Mouse (Mus musculus) forebrain, embryonic 10.5 days (tissue): ENCODE measurements around the gene Gpr37. TPM values are rescaled to one million over a fixed set of nuclear protein-coding genes. Genes with fewer than 3 reads are reported as not detected.

ENCODE experiments used
- DNase-seq: peaks from one replicate; pipeline ENCODE4 v3.0.0-alpha.2; 2017; ENCODE audit warnings: low spot score; ENCODE audit errors: extremely low spot score
- H3K27ac ChIP-seq: fragments of 300-500 bp; sonication (generic); 2 replicates; pipeline ENCODE4 v1.5.1; 2016; ENCODE audit warnings: mild to moderate bottlenecking
- H3K27me3 ChIP-seq: fragments of 300-500 bp; sonication (generic); 2 replicates; pipeline ENCODE4 v1.6.1; 2016; ENCODE audit warnings: mild to moderate bottlenecking; ENCODE audit not compliant: poor library complexity, severe bottlenecking
- H3K36me3 ChIP-seq: fragments of 300-500 bp; sonication (generic); replicated peaks from 2 replicates; pipeline ENCODE4 v1.6.1; 2016; ENCODE audit warnings: mild to moderate bottlenecking, moderate library complexity
- H3K4me1 ChIP-seq: fragments of 300-500 bp; sonication (generic); 2 replicates; pipeline ENCODE4 v1.6.1; 2016
- H3K4me3 ChIP-seq: fragments of 300-500 bp; sonication (generic); 2 replicates; pipeline ENCODE4 v1.5.1; 2016; ENCODE audit warnings: mild to moderate bottlenecking, moderate library complexity
- H3K9me3 ChIP-seq: fragments of 300-500 bp; sonication (generic); 2 replicates; pipeline ENCODE4 v1.6.1; 2016; ENCODE audit warnings: mild to moderate bottlenecking, moderate library complexity
- WGBS: fragments of 180-500 bp; shearing (Covaris S2); methylation state at CpG from one replicate; pipeline ENCODE4 v1.1.7; 2016; 5-methylcytosine and 5-hydroxymethylcytosine counted together
- polyA plus RNA-seq: library from polyadenylated mRNA; unstranded; fragments of >200 nt; fragmentation: Nextera tagmentation; extraction: Ambion mirVana; gene quantifications from 2 replicates; pipeline ENCODE4 v1.2.1, GENCODE M21; 2016

The Gpr37 gene
- polyA plus RNA-seq, result 0.39 and 0.47 TPM in 2 replicates

DNA sequence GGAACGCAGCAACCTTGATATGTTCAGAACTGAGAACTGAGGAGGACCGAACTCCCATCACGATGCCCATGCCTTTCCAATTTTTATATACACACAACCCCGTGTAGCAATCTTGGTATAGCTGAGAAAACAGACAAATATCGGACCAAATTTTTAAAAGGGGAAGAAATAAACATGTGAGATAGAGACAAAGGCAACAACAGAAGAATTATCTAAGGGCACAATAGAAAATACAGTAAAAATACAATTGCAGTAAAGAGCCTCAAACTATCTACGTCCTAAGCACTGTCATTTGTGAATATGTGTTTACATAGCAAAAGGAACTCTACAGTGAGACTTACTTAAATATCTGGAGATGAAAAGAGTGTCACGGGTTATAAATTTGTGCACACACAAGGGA is at the start of gene Gpr37:
Gene Gpr37, minus strand, starts transcription at position 101 of the 400 bp plus-strand sequence.
- peak within 1 kb of the TSS; percentile 71 for H3K4me3 ChIP-seq
- H3K27me3 ChIP-seq, result peaks cover 31% of the 10 kb centered on the region
- H3K36me3 ChIP-seq, result no peaks in the 10 kb centered on the region
- 39% methylated on average over 7 of the region's 7 CpGs for WGBS
- no peak for DNase-seq
- H3K27ac ChIP-seq, result peak within 1 kb of the TSS; percentile 84
- peaks cover 23% of the 10 kb centered on the region for H3K4me1 ChIP-seq
- H3K9me3 ChIP-seq, result no peaks in the 10 kb centered on the region

DNA sequence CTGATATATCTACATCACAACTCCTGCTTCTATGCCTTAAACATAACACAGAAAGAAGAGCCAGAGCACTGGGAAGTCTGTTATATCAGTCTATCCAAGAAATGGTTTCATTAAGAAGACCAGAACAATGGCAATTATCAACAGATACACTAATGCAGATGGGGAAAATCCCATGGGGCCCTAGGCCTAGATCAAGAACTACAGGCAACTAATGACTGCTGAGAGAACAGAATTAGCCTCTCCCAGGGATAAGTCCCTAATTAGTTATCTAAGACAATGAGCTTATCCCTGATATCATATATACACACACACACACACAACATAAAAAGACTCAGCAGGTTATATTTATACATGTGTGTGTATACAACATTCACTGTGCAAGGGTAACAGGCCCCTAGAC is 46.0 kb upstream of the Gpr37 start:
- Histone ChIP-seq H3K36me3 (peaks cover 4% of the 10 kb centered on the region; the same call in 1 of the 2 replicates), H3K9me3 (no peaks in the 10 kb centered on the region), H3K4me1 (no peaks in the 10 kb centered on the region), H3K27me3 (no peaks in the 10 kb centered on the region), H3K4me3 (no peak overlapping the region), H3K27ac (no peak overlapping the region)
- DNase-seq, result no peak

DNA sequence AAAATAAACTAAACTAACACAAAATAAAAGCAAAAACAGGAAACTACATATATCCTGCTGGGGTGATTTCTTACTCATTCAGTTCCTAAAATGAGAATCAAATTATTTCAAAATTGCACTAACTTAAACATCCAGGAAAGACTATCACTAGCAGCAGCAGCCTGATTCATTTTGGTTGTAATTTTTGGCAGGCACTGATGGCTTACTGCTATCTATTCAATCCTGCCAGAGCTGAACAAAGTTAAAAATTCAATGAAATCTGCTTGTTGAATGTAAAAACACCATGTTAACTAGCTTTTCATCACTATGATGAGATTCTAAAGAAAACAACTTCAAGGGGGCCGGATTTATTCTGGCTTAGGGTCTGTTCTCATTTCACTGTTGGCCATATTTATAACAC is 36.0 kb upstream of the Gpr37 start:
- H3K27me3 ChIP-seq, result no peaks in the 10 kb centered on the region
- no peaks in the 10 kb centered on the region for H3K4me1 ChIP-seq
- WGBS, result 84% methylated on average over 1 of the region's 1 CpGs
- H3K4me3 ChIP-seq, result no peak overlapping the region
- no peak for DNase-seq
- no peaks in the 10 kb centered on the region for H3K9me3 ChIP-seq
- H3K27ac ChIP-seq, result no peak overlapping the region
- H3K36me3 ChIP-seq, result no peaks in the 10 kb centered on the region

DNA sequence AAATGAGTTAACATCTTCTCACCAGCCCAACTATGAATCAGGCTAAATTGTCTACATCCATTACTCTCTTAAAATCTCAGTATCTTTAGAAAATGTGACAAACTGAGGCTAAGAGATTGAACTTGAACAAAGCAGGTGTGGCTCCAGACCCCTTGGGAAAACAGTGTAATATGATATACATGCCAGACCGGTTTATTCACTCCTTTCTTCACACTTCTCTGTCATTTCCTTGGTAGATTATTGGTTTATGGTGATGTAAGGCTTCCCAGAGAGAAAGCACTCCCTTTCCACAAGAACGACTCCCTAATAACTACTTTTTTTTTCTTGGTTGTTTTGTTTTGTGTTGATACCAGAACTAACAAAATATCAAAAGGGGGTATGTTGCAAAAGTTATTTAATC is 20.1 kb upstream of the Gpr37 start:
- Histone ChIP-seq H3K4me1 (0 out of 2 replicates have a peak, but pooled peaks cover 2% of the 10 kb centered on the region), H3K36me3 (no peaks in the 10 kb centered on the region), H3K27ac (no peak overlapping the region), H3K9me3 (no peaks in the 10 kb centered on the region), H3K27me3 (no peaks in the 10 kb centered on the region), H3K4me3 (no peak overlapping the region)
- 52% methylated on average over 2 of the region's 2 CpGs for WGBS
- DNase-seq, result no peak

DNA sequence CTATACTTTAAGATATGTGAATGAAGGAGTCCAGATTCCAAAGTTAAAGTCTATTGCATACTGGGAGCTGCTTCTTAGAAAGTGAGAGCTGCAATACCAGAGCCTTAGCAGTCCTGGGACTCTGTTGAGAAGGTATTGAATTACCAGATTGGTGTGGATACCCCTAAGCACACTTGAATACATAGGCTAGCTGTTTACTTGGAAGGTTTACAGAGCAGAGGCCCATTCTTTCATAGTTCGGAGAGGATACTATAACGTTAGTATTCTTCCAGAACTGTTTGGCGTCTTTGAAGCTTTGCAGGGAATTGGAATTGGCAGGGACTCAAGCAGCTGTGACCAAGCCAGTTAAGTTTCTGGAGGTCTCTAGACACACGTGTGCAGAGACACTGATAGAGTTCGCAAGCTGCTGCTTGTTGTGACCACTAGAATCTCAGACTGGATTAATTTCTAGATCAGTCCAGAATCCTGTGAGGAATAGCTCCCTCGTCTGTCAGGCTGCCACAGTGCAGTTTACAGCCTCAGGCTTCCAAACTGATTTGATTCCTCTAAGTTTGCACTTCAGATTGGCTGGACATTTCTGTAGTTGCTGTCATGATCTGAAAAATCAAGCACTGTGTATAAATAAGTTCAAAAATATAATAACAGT is 18.8 kb upstream of the Gpr37 start:
- Histone ChIP-seq H3K9me3 (no peaks in the 10 kb centered on the region), H3K27me3 (no peaks in the 10 kb centered on the region), H3K27ac (no peak overlapping the region), H3K4me3 (no peak overlapping the region), H3K4me1 (0 out of 2 replicates have a peak, but pooled peaks cover 2% of the 10 kb centered on the region), H3K36me3 (no peaks in the 10 kb centered on the region)
- DNase-seq, result no peak
- WGBS, result 59% methylated on average over 6 of the region's 6 CpGs

DNA sequence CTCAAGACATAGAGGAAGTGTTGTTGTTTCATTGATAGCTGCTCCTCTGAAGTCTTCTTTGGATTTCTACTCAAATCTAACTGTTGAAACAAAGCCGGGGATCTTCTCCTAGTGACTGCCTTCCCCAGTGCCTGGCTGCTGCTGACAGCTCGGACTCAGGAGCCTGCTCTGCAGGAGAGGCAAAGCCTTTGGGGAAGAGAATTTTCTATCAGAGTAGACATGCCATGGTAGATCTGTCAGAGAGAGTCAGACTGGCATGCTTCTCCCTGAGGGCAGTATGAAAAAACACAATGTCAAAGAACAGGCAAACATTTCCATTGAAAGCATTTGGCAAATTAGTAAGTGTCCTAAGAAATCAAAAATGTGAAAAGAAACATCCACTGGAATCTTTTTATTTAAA is 9.4 kb upstream of the Gpr37 start:
- DNase-seq, result no peak
- H3K36me3 ChIP-seq, result no peaks in the 10 kb centered on the region
- H3K4me1 ChIP-seq, result no peaks in the 10 kb centered on the region
- no peak overlapping the region for H3K27ac ChIP-seq
- H3K9me3 ChIP-seq, result no peaks in the 10 kb centered on the region
- no peak overlapping the region for H3K4me3 ChIP-seq
- WGBS, result 38% methylated on average over 2 of the region's 2 CpGs
- H3K27me3 ChIP-seq, result no peaks in the 10 kb centered on the region

DNA sequence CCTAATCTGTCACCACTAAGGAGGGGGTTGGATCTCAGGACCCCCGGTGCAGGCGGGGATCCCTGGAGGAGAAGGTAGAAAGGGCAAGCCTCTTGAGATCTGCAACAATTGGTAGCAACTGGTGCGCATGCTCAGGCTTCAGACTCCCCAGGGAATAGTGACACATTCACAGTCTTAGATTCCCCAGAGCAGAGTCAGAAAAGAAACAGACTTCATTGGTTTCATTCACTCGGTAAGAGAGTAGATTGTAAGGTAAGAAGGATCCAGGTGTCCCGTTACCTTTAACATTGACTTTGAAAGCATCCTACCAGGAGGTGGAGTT is 284 bp downstream of the Gpr37 start:
- peak overlapping the region; percentile 71 for H3K4me3 ChIP-seq
- H3K9me3 ChIP-seq, result no peaks in the 10 kb centered on the region
- WGBS, result 4% methylated on average over 5 of the region's 5 CpGs
- peaks cover 23% of the 10 kb centered on the region for H3K4me1 ChIP-seq
- H3K27ac ChIP-seq, result peak overlapping the region; percentile 84
- peak; percentile 60 for DNase-seq
- H3K36me3 ChIP-seq, result no peaks in the 10 kb centered on the region
- peaks cover 31% of the 10 kb centered on the region for H3K27me3 ChIP-seq

DNA sequence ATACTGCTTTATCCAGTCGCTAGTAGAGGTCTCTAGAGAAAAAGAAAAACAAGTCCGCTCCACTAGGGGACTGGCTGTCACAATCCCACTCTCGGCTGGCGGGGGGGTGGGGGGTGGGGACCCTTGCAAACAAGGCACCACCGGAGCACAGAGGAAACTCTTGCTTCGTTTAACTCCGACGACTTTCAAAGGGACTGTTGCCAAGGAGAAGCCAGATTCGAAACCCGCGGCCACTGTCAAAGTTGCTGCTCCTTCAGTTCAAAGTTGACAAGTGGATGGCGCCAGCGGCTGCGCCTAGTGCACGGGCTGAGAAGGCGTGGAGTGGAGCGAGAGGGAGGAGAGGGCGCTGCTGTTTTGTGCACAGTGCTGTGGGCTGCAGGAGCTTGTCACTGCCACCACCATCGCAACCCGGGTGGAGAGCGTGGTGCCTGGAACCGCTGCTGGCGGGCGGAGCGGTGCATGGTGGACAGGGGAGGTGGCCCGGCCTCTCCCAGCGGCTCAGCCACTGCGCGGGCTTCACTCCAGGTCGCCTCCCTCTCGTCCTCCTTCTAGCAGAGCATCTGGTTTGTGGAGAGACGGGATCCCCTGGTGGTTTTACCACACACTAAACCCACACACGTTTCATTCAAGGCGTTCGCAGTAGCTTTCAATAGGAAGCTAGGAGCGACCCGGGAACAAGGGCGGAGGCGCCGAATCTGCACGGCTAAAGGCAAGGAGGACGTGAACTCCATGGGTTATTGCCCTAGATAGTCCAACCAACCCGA is 827 bp downstream of the Gpr37 start:
- H3K27me3 ChIP-seq, result peaks cover 31% of the 10 kb centered on the region
- WGBS, result under 1% methylated on average over 43 of the region's 43 CpGs
- peak overlapping the region; percentile 71 for H3K4me3 ChIP-seq
- DNase-seq, result peak; percentile 58
- H3K9me3 ChIP-seq, result no peaks in the 10 kb centered on the region
- peaks cover 23% of the 10 kb centered on the region for H3K4me1 ChIP-seq
- peak overlapping the region; percentile 84 for H3K27ac ChIP-seq
- H3K36me3 ChIP-seq, result no peaks in the 10 kb centered on the region

DNA sequence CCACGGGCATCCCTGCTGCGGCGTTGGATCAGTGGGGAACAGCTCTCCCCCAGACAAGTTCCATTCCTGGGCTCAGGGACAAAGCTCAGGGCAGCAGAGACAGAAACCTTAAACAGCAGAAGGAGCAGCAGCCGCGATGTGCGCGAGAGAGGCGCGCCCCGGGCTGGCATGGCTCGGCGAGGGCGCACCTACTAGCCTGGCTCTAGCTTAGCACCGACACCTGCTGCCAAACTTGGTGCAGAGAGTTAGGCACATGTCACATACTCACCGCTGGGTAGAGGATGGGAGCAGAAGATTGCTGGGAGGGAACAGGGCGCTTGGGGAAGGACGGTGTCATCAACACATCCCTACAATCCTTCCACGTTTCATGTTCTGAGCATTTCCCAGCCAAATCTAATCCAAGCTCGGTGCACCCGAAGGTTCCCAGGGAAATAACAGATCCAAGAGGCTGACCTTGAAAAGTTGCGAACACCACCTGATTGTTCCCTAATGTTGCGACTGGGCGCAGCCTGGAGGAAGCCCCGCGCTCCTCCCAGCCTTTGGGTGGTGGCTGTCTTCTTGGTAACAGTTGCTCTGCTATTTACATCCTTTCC is 1.5 kb downstream of the Gpr37 start:
- Histone ChIP-seq H3K9me3 (no peaks in the 10 kb centered on the region), H3K27me3 (peaks cover 31% of the 10 kb centered on the region), H3K4me1 (peaks cover 23% of the 10 kb centered on the region), H3K27ac (peak overlapping the region; percentile 84), H3K4me3 (peak overlapping the region; percentile 71), H3K36me3 (no peaks in the 10 kb centered on the region)
- peak; percentile 23 for DNase-seq
- 2% methylated on average over 25 of the region's 25 CpGs for WGBS

DNA sequence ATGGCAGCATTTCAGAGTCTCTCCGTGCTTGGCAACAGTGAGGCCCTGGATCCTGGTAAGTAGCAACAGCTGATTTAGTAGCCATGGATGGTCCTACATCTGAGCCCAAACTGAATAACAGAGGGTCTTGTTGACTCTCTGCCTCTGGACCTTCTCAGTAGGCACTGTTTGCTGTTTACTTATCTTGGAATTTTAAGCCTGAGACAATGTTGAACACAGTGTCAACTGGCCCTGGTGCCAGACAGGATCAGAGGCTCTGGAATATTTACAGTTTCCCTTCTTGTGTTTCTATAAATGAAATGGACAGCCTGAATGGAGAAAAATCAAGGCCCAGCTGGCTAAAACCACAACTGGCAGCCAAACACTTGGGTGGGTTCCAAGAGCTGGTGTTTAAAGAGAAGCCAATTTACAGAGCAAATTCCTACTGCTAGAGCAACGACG is 3.7 kb downstream of the Gpr37 start:
- Histone ChIP-seq H3K27ac (no peak overlapping the region), H3K36me3 (no peaks in the 10 kb centered on the region), H3K4me3 (no peak overlapping the region), H3K9me3 (no peaks in the 10 kb centered on the region), H3K27me3 (peaks cover 31% of the 10 kb centered on the region), H3K4me1 (peaks cover 23% of the 10 kb centered on the region)
- no peak for DNase-seq
- WGBS, result 83% methylated on average over 3 of the region's 3 CpGs

DNA sequence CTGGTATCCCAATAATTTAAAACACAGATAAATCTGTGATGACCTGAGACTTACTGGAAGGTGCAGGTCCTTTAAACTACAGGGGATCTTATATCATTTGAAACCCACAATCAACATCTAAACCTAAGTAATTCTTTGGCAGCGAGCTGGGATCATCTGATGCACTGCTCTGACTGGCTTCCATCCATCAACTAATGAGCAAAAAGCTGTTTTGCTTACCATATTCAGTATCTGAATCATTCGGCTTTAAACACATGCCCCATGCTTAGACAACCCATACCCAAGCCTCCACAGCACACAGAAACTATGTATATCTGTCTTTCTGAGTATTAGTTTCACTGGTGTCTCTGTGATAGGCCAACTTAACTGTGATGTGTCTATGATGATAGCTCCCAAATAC is 6.1 kb downstream of the Gpr37 start:
- H3K4me1 ChIP-seq, result peaks cover 12% of the 10 kb centered on the region
- 89% methylated on average over 2 of the region's 2 CpGs for WGBS
- H3K27ac ChIP-seq, result no peak overlapping the region
- DNase-seq, result no peak
- H3K36me3 ChIP-seq, result no peaks in the 10 kb centered on the region
- no peaks in the 10 kb centered on the region for H3K9me3 ChIP-seq
- peaks cover 25% of the 10 kb centered on the region for H3K27me3 ChIP-seq
- no peak overlapping the region for H3K4me3 ChIP-seq

DNA sequence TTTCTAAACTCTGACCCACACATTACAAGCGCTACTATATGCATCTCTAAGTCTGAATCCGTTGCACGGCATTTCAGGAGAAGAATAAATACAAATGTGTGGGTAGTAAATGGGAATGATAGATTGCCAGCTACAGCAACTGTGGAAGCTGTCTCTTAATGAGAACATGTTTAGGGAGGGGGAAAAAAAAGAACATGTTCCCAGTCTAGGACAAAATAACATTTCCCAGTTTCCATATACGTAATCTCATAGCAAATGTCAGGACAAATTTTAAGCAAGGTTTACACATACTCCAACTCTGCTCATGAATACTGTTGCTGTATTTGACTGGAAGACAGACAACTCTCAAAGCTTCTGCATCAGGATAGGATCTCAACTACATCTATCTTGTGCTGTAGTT is 15.4 kb downstream of the Gpr37 start:
- H3K27ac ChIP-seq, result no peak overlapping the region
- no peaks in the 10 kb centered on the region for H3K27me3 ChIP-seq
- H3K4me3 ChIP-seq, result no peak overlapping the region
- H3K4me1 ChIP-seq, result no peaks in the 10 kb centered on the region
- 94% methylated on average over 4 of the region's 4 CpGs for WGBS
- no peaks in the 10 kb centered on the region for H3K36me3 ChIP-seq
- no peak for DNase-seq
- no peaks in the 10 kb centered on the region for H3K9me3 ChIP-seq

DNA sequence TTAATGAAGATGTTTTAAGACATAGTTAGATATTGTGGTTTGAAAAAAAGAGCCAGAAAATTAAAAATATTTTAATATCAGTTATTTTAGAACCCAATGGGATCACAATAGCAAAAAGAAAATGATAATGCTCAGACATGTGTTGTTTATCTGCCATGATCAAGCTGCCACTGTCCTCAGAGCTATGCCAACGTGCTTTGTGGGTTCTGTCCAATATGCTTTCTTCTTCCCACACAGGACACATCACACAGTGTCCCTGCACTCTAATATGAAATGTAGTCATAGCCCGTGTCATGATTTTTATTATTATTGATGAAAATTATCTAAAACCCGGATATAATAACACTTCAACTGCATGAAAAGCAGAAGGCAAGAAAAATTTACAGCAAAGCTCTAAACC is 16.7 kb downstream of the Gpr37 start:
- H3K27me3 ChIP-seq, result no peaks in the 10 kb centered on the region
- H3K27ac ChIP-seq, result no peak overlapping the region
- no peak overlapping the region for H3K4me3 ChIP-seq
- H3K9me3 ChIP-seq, result no peaks in the 10 kb centered on the region
- no peaks in the 10 kb centered on the region for H3K36me3 ChIP-seq
- H3K4me1 ChIP-seq, result no peaks in the 10 kb centered on the region
- no peak for DNase-seq
- WGBS, result 84% methylated on average over 3 of the region's 3 CpGs
